Mouse (Mus musculus): ENCODE data around the gene Tacr1. TPM values are rescaled to one million over a fixed set of nuclear protein-coding genes. Genes with fewer than 3 reads are reported as not detected.

Tacr1 gene
- polyA plus RNA-seq, 1 experiment from 2014 or later, result 2.8 TPM

- Histone ChIP-seq H3K27me3 (no peaks in the 10 kb centered on the region), H3K4me3 (no peak overlapping the region), H3K4me1 (0 out of 2 replicates have a peak, but pooled peaks cover 4% of the 10 kb centered on the region), H3K4me2 (replicated peaks) (no peak overlapping the region), H3K9me3 (replicated peaks) (no peaks in the 10 kb centered on the region), H3K36me3 (no peaks in the 10 kb centered on the region), H3K27ac (no peak overlapping the region), H3K9ac (no peak overlapping the region)
- 79% methylated on average over 7 of the region's 7 CpGs for WGBS
- ATAC-seq (ENCODE audit: low FRiP score), result no peak
Observed at GRCm38 (mm10) chr6:82457163-82457763, 55.1 kb downstream of the Tacr1 start.

GRCm38 (mm10) chr6:82458762-82459389 is 56.7 kb downstream of the Tacr1 start:
- H3K4me2 ChIP-seq (replicated peaks), result no peak overlapping the region
- no peak overlapping the region for H3K4me3 ChIP-seq
- peak; percentile 72 for ATAC-seq (ENCODE audit: low FRiP score)
- H3K4me1 ChIP-seq, result 0 out of 2 replicates have a peak, but pooled peaks cover 4% of the 10 kb centered on the region
- no peaks in the 10 kb centered on the region for H3K27me3 ChIP-seq
- no peaks in the 10 kb centered on the region for H3K36me3 ChIP-seq
- no peak overlapping the region for H3K9ac ChIP-seq
- WGBS, result 62% methylated on average over 15 of the region's 15 CpGs
- no peaks in the 10 kb centered on the region for H3K9me3 ChIP-seq (replicated peaks)
- H3K27ac ChIP-seq, result no peak overlapping the region

- Histone ChIP-seq H3K36me3 (no peaks in the 10 kb centered on the region), H3K4me1 (0 out of 2 replicates have a peak, but pooled peaks cover 4% of the 10 kb centered on the region), H3K9me3 (replicated peaks) (no peaks in the 10 kb centered on the region), H3K4me2 (replicated peaks) (no peak overlapping the region), H3K4me3 (no peak overlapping the region), H3K27ac (no peak overlapping the region), H3K27me3 (no peaks in the 10 kb centered on the region), H3K9ac (no peak overlapping the region)
- no peak for ATAC-seq (ENCODE audit: low FRiP score)
- 86% methylated on average over 4 of the region's 4 CpGs for WGBS
Observed at GRCm38 (mm10) chr6:82463171-82463570, 61.0 kb downstream of the Tacr1 start.

- no peaks in the 10 kb centered on the region for H3K36me3 ChIP-seq
- H3K9me3 ChIP-seq (replicated peaks), result no peaks in the 10 kb centered on the region
- no peaks in the 10 kb centered on the region for H3K4me1 ChIP-seq
- 80% methylated on average over 6 of the region's 6 CpGs for WGBS
- no peak overlapping the region for H3K27ac ChIP-seq
- no peak overlapping the region for H3K9ac ChIP-seq
- H3K4me3 ChIP-seq, result no peak overlapping the region
- ATAC-seq (ENCODE audit: low FRiP score), result no peak
- H3K27me3 ChIP-seq, result no peaks in the 10 kb centered on the region
- H3K4me2 ChIP-seq (replicated peaks), result no peak overlapping the region
Observed at GRCm38 (mm10) chr6:82474477-82474876, 72.3 kb downstream of the Tacr1 start.

- Histone ChIP-seq H3K4me3 (no peak overlapping the region), H3K9ac (no peak overlapping the region), H3K27me3 (no peaks in the 10 kb centered on the region), H3K27ac (no peak overlapping the region), H3K4me1 (no peaks in the 10 kb centered on the region), H3K4me2 (replicated peaks) (no peak overlapping the region), H3K36me3 (no peaks in the 10 kb centered on the region), H3K9me3 (replicated peaks) (no peaks in the 10 kb centered on the region)
- WGBS, result 75% methylated on average over 1 of the region's 1 CpGs
- no peak for ATAC-seq (ENCODE audit: low FRiP score)
Observed at GRCm38 (mm10) chr6:82483842-82484241, 81.7 kb downstream of the Tacr1 start.

GRCm38 (mm10) chr6:82494481-82494880 is 92.3 kb downstream of the Tacr1 start:
- Histone ChIP-seq H3K9me3 (replicated peaks) (no peaks in the 10 kb centered on the region), H3K4me3 (no peak overlapping the region), H3K27me3 (no peaks in the 10 kb centered on the region), H3K4me2 (replicated peaks) (no peak overlapping the region), H3K27ac (no peak overlapping the region), H3K9ac (no peak overlapping the region), H3K4me1 (no peaks in the 10 kb centered on the region), H3K36me3 (no peaks in the 10 kb centered on the region)
- WGBS, result 69% methylated on average over 6 of the region's 6 CpGs
- ATAC-seq (ENCODE audit: low FRiP score), result no peak

GRCm38 (mm10) chr6:82510843-82511416 is 108.8 kb downstream of the Tacr1 start:
- H3K4me1 ChIP-seq, result no peaks in the 10 kb centered on the region
- no peaks in the 10 kb centered on the region for H3K36me3 ChIP-seq
- no peak for ATAC-seq (ENCODE audit: low FRiP score)
- 76% methylated on average over 7 of the region's 7 CpGs for WGBS
- no peak overlapping the region for H3K4me3 ChIP-seq
- no peaks in the 10 kb centered on the region for H3K27me3 ChIP-seq
- H3K9ac ChIP-seq, result no peak overlapping the region
- no peak overlapping the region for H3K27ac ChIP-seq
- no peak overlapping the region for H3K4me2 ChIP-seq (replicated peaks)
- H3K9me3 ChIP-seq (replicated peaks), result no peaks in the 10 kb centered on the region

GRCm38 (mm10) chr6:82519626-82520025 is 117.5 kb downstream of the Tacr1 start:
- no peak overlapping the region for H3K4me2 ChIP-seq (replicated peaks)
- H3K9ac ChIP-seq, result no peak overlapping the region
- no peaks in the 10 kb centered on the region for H3K9me3 ChIP-seq (replicated peaks)
- no peak for ATAC-seq (ENCODE audit: low FRiP score)
- no peak overlapping the region for H3K27ac ChIP-seq
- H3K4me1 ChIP-seq, result no peaks in the 10 kb centered on the region
- 88% methylated on average over 3 of the region's 3 CpGs for WGBS
- H3K36me3 ChIP-seq, result no peaks in the 10 kb centered on the region
- H3K27me3 ChIP-seq, result no peaks in the 10 kb centered on the region
- no peak overlapping the region for H3K4me3 ChIP-seq

- Histone ChIP-seq H3K4me3 (no peak overlapping the region), H3K36me3 (no peaks in the 10 kb centered on the region), H3K9ac (no peak overlapping the region), H3K9me3 (replicated peaks) (no peaks in the 10 kb centered on the region), H3K27ac (no peak overlapping the region), H3K4me1 (peaks cover 9% of the 10 kb centered on the region), H3K4me2 (replicated peaks) (no peak overlapping the region), H3K27me3 (no peaks in the 10 kb centered on the region)
- no peak for ATAC-seq (ENCODE audit: low FRiP score)
- WGBS, result 82% methylated on average over 5 of the region's 5 CpGs
Observed at GRCm38 (mm10) chr6:82522567-82522966, 120.4 kb downstream of the Tacr1 start.

GRCm38 (mm10) chr6:82525107-82525867 is 123.2 kb downstream of the Tacr1 start:
- no peaks in the 10 kb centered on the region for H3K27me3 ChIP-seq
- 30% methylated on average over 3 of the region's 3 CpGs for WGBS
- no peak for ATAC-seq (ENCODE audit: low FRiP score)

GRCm38 (mm10) chr6:82528631-82529030 is 126.5 kb downstream of the Tacr1 start:
- Histone ChIP-seq H3K36me3 (no peaks in the 10 kb centered on the region), H3K4me1 (peaks cover 9% of the 10 kb centered on the region), H3K4me3 (no peak overlapping the region), H3K4me2 (replicated peaks) (no peak overlapping the region), H3K27ac (no peak overlapping the region), H3K27me3 (no peaks in the 10 kb centered on the region), H3K9ac (no peak overlapping the region), H3K9me3 (replicated peaks) (no peaks in the 10 kb centered on the region)
- ATAC-seq (ENCODE audit: low FRiP score), result no peak
- WGBS, result 76% methylated on average over 2 of the region's 2 CpGs

More at GRCm38 (mm10) chr6:82525107-82525867, 123.2 kb downstream of the Tacr1 start:
- no peaks in the 10 kb centered on the region for H3K9me3 ChIP-seq (replicated peaks)
- peaks cover 9% of the 10 kb centered on the region for H3K4me1 ChIP-seq
- no peak overlapping the region for H3K4me3 ChIP-seq
- no peak overlapping the region for H3K27ac ChIP-seq
- no peaks in the 10 kb centered on the region for H3K36me3 ChIP-seq
- no peak overlapping the region for H3K4me2 ChIP-seq (replicated peaks)
- no peak overlapping the region for H3K9ac ChIP-seq

GRCm38 (mm10) chr6:82536641-82537040 is 134.5 kb downstream of the Tacr1 start:
- Histone ChIP-seq H3K4me2 (replicated peaks) (no peak overlapping the region), H3K27ac (no peak overlapping the region), H3K4me1 (no peaks in the 10 kb centered on the region; the same call in 1 of the 2 replicates), H3K9ac (no peak overlapping the region), H3K36me3 (no peaks in the 10 kb centered on the region), H3K9me3 (replicated peaks) (no peaks in the 10 kb centered on the region), H3K27me3 (no peaks in the 10 kb centered on the region), H3K4me3 (no peak overlapping the region)
- ATAC-seq (ENCODE audit: low FRiP score), result no peak
- WGBS, result 47% methylated on average over 8 of the region's 8 CpGs
